Comparison of ENCODE assay signal across 1 mouse cellular context in genomic region chr7:132815081-132815480, GRCm38 (mm10).
TF ChIP-seq lines count a peak whose summit lies in the region.

No protein-coding gene starts in this region.

TF ChIP-seq in MEL, 35 proteins besides CTCF, POLR2A, EP300 and RAD21:
- TF ChIP-seq TBP (IDR thresholded peaks at IDR 0.05; ENCODE audit: low read depth, low read length) = no peak
- no peak for TF ChIP-seq MYB (IDR thresholded peaks at IDR 0.05; ENCODE audit: low read depth, low read length)
- TF ChIP-seq USF2 (IDR thresholded peaks at IDR 0.05; ENCODE audit: borderline replicate concordance in 1 of 2, insufficient read depth in 1 of 2, low read depth in 1 of 2, low read length in 2 of 2) = no peak
- no peak for TF ChIP-seq UBTF (IDR thresholded peaks at IDR 0.05; ENCODE audit: borderline replicate concordance, insufficient read depth, low read depth, low read length)
- TF ChIP-seq SMC3 (IDR thresholded peaks at IDR 0.05; ENCODE audit: low read depth, low read length) = peak; percentile 21; the same call in 1 of the 2 replicates
- TF ChIP-seq HCFC1 (IDR thresholded peaks at IDR 0.05; ENCODE audit: low read depth, low read length) = no peak
- TF ChIP-seq MXI1 (IDR thresholded peaks at IDR 0.05; ENCODE audit: low read depth, low read length) = no peak
TF ChIP-seq in MEL: peak in this region for 1.
